Mouse (Mus musculus) T-cell, adult 2 months (primary cell): Measurements from ENCODE around the gene Gpc6.

Source experiments
- DNase-seq: peaks from one replicate; pipeline ENCODE4 v3.0.0; 2022; ENCODE audit warnings: low spot score

Gpc6 gene

GRCm38 (mm10) chr14:117611113-117611512 is 686.0 kb downstream of the Gpc6 start:
- no peak for DNase-seq

GRCm38 (mm10) chr14:117625100-117625710 is 700.1 kb downstream of the Gpc6 start:
- no peak for DNase-seq

- no peak for DNase-seq
These were observed 709.3 kb downstream of the Gpc6 start for GRCm38 (mm10) chr14:117634238-117634940.

- DNase-seq, result no peak
These were observed 716.7 kb downstream of the Gpc6 start for GRCm38 (mm10) chr14:117641853-117642252.

GRCm38 (mm10) chr14:117643069-117643468 is 718.0 kb downstream of the Gpc6 start:
- no peak for DNase-seq

GRCm38 (mm10) chr14:117648199-117648960 is 723.3 kb downstream of the Gpc6 start:
- DNase-seq, result no peak

GRCm38 (mm10) chr14:117650141-117650540 is 725.0 kb downstream of the Gpc6 start:
- DNase-seq, result no peak

GRCm38 (mm10) chr14:117651271-117651670 is 726.2 kb downstream of the Gpc6 start:
- DNase-seq, result no peak

GRCm38 (mm10) chr14:117651938-117652337 is 726.8 kb downstream of the Gpc6 start:
- DNase-seq, result no peak

GRCm38 (mm10) chr14:117655382-117655781 is 730.3 kb downstream of the Gpc6 start:
- DNase-seq, result no peak

- no peak for DNase-seq
These were observed 734.2 kb downstream of the Gpc6 start for GRCm38 (mm10) chr14:117659198-117659761.

- no peak for DNase-seq
These were observed 737.1 kb downstream of the Gpc6 start for GRCm38 (mm10) chr14:117662261-117662660.

GRCm38 (mm10) chr14:117664796-117665195 is 739.7 kb downstream of the Gpc6 start:
- no peak for DNase-seq

- DNase-seq, result no peak
These were observed 741.0 kb downstream of the Gpc6 start for GRCm38 (mm10) chr14:117666126-117666525.

GRCm38 (mm10) chr14:117673541-117673940 is 748.4 kb downstream of the Gpc6 start:
- DNase-seq, result no peak

GRCm38 (mm10) chr14:117674482-117674881 is 749.4 kb downstream of the Gpc6 start:
- DNase-seq, result no peak

- no peak for DNase-seq
These were observed 754.8 kb downstream of the Gpc6 start for GRCm38 (mm10) chr14:117679926-117680325.

GRCm38 (mm10) chr14:117681321-117681921 is 756.3 kb downstream of the Gpc6 start:
- DNase-seq, result no peak

GRCm38 (mm10) chr14:117683149-117683548 is 758.0 kb downstream of the Gpc6 start:
- DNase-seq, result no peak

- no peak for DNase-seq
These were observed 764.7 kb downstream of the Gpc6 start for GRCm38 (mm10) chr14:117689848-117690247.

- no peak for DNase-seq
These were observed 770.5 kb downstream of the Gpc6 start for GRCm38 (mm10) chr14:117695565-117695964.

- DNase-seq, result no peak
These were observed 775.7 kb downstream of the Gpc6 start for GRCm38 (mm10) chr14:117700670-117701280.
